Mouse (Mus musculus): ENCODE measurements around the gene 9230112D13Rik.

Gene 9230112D13Rik

GRCm38 (mm10) chr14:34502475-34503324 is 19.9 kb downstream of the 9230112D13Rik start:
- in situ Hi-C loops (cut with MboI; ENCODE audit: low sequenced_read_pairs) = no loop called here

GRCm38 (mm10) chr14:34501804-34502474 is 20.7 kb downstream of the 9230112D13Rik start:
- in situ Hi-C loops (cut with MboI; ENCODE audit: low sequenced_read_pairs) = no loop called here

- in situ Hi-C loops (cut with MboI; ENCODE audit: low sequenced_read_pairs) = no loop called here
Observed at GRCm38 (mm10) chr14:34501447-34501803, 21.2 kb downstream of the 9230112D13Rik start.

GRCm38 (mm10) chr14:34500309-34500708 is 22.3 kb downstream of the 9230112D13Rik start:
- in situ Hi-C loops (cut with MboI; ENCODE audit: low sequenced_read_pairs) = no loop called here

GRCm38 (mm10) chr14:34499664-34500063 is 22.9 kb downstream of the 9230112D13Rik start:
- in situ Hi-C loops (cut with MboI; ENCODE audit: low sequenced_read_pairs) = no loop called here

GRCm38 (mm10) chr14:34497346-34497745 is 25.3 kb downstream of the 9230112D13Rik start:
- in situ Hi-C loops (cut with MboI; ENCODE audit: low sequenced_read_pairs) = no loop called here

GRCm38 (mm10) chr14:34493682-34494081 is 28.9 kb downstream of the 9230112D13Rik start:
- in situ Hi-C loops (cut with MboI; ENCODE audit: low sequenced_read_pairs) = no loop called here

- in situ Hi-C loops (cut with MboI; ENCODE audit: low sequenced_read_pairs) = no loop called here
Observed at GRCm38 (mm10) chr14:34492688-34493087, 29.9 kb downstream of the 9230112D13Rik start.

- in situ Hi-C loops (cut with MboI; ENCODE audit: low sequenced_read_pairs) = no loop called here
Observed at GRCm38 (mm10) chr14:34490965-34491364, 31.6 kb downstream of the 9230112D13Rik start.

GRCm38 (mm10) chr14:34489928-34490327 is 32.7 kb downstream of the 9230112D13Rik start:
- in situ Hi-C loops (cut with MboI; ENCODE audit: low sequenced_read_pairs) = no loop called here

GRCm38 (mm10) chr14:34486169-34486568 is 36.4 kb downstream of the 9230112D13Rik start:
- in situ Hi-C loops (cut with MboI; ENCODE audit: low sequenced_read_pairs) = no loop called here

GRCm38 (mm10) chr14:34483469-34484341 is 38.9 kb downstream of the 9230112D13Rik start:
- in situ Hi-C loops (cut with MboI; ENCODE audit: low sequenced_read_pairs) = no loop called here

GRCm38 (mm10) chr14:34471591-34471990 is 51.0 kb downstream of the 9230112D13Rik start:
- in situ Hi-C loops (cut with MboI; ENCODE audit: low sequenced_read_pairs) = no loop called here

GRCm38 (mm10) chr14:34466291-34466690 is 56.3 kb downstream of the 9230112D13Rik start:
- in situ Hi-C loops (cut with MboI; ENCODE audit: low sequenced_read_pairs) = no loop called here
